Mouse (Mus musculus) retina, postnatal 7 days (tissue): ENCODE results near the gene Prkrip1.
"Not testable (repeated sequence)": the region's sequence is repeated elsewhere in the genome, so short reads cannot be mapped to it uniquely, and the experiment has no call there.

Source experiments
- DNase-seq: peaks from one replicate; pipeline ENCODE4 v3.0.0-alpha.2; 2012; ENCODE audit warnings: low read depth, low spot score

The Prkrip1 gene

DNA sequence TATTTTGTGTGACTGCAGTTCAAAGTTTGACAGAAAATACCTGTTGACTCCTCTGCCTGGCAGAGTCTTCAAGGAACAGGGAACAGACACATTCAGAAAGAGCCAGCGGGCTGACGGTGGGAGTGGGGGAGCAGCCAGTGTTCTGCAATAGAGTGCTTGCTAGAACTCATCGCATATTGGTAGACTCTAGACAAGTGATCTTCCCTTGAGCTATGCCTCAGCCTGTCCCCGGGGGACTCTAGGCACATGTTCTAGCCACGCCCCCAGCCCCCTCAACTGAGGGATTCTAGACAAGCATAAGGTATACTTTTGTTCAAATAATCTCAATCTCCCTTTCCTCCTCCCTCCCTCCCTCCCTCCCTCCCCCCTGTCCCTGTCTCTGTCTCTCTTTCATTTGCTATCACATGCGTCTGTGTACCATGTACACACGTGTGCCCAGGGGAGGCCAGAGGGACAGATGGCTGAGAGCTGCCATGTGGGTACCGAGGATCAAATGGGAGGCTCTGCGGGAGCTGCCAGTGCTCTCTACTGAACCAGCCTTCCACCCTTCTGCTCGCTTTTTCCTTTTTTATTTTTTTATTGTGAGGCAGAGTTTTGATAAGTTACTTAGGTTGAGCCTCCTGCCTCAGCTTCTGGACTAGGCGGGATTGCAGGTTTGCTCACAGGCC, 34.8 kb downstream of the Prkrip1 start:
- no peak for DNase-seq

DNA sequence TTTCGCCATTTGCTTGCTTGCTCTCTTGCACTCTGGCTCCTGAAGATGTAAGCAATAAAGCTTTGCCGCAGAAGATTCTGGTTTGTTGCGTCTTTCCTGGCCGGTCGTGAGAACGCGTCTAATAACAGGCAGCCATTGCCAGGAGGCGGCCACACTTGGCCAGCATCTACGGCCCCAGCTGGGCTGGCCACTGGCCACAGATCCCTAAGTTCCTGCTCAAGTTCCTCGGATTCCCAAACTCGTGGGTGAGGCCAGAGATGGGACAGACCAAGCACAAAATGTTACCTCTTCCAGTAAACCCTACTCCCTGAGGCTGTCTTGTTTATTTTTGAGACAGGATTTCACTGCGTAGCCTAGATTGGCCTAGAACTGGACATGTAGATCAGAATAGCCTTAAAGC, 38.7 kb downstream of the Prkrip1 start:
- DNase-seq, result not testable (repeated sequence)

DNA sequence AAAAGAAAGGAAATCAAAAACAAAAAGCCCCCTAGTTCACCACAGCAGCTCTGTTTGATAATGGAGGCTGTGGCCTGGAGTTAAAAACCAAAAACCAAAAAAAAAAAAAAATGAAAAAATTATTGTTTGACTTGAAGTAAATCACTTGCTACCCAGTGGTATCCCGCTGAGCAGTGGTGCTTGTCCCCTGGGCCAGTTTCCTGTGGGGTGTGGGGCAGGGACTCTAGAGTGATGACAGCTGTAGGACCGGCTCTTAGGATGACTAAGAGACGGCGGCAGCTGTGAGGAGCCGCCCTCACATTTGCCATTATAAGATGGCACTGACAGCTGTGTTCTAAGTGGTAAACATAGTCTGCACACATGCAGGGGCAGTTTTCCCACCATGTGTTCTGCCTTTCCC, 43.4 kb downstream of the Prkrip1 start:
- DNase-seq, result no peak

DNA sequence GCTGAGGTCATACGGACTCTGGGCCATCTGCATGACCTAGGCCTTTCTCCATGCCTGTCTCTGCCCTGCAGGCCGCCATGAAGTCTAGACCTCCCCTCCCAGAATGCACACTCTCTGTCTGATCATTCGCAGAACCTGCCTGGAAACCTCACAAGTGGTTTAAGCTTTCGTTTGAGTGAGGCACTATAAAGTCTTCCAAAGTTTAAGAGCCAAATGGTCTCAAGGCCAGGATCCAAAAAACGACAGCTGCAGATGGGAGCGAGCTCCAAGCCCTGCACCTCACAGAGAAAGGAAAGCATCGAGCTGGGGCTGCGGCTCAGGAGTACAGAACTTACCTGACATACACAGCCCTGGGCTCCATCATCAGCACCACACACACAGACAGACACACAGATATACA, 46.4 kb downstream of the Prkrip1 start:
- no peak for DNase-seq

DNA sequence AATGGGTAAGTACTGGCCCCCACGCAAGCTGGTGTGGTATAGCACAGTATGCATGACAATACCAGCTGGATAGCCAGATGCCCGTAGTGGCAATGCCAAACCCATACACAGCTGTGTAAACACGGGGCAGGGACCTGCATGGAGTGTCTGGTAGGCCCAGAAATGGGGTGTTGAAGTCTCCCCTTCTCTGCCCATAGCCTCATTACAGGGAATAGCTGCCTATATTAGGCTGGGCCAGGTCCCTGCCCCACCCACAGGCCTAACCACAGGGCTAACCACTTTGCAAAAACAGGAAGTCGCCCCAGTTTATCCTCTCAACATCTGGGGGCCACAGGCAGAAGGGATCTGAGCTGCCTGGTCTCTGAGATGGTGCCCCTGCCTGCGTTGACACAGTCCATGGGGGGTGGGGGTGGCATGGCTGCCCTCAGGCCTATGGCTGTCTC, 49.6 kb downstream of the Prkrip1 start:
- not testable (repeated sequence) for DNase-seq

DNA sequence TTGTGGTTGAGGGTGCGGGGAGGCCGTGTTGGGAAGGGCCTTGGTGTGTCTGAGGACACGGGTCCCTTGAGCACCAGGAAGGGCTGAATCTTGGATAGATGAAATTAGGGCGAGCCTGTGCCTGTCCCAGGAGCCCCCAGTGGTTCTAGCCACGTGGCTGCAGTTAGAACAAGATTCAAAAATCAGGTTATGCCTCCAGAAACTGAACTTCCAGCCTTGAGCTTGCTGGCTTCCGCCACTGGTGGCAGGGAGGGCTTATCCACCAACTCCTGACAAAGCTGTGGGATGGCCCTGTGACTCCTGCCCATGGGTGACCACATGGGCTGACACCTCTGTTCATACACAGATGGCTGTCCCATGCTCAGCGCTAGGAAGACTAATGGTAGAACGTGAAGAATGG, 51.1 kb downstream of the Prkrip1 start:
- DNase-seq, result no peak

DNA sequence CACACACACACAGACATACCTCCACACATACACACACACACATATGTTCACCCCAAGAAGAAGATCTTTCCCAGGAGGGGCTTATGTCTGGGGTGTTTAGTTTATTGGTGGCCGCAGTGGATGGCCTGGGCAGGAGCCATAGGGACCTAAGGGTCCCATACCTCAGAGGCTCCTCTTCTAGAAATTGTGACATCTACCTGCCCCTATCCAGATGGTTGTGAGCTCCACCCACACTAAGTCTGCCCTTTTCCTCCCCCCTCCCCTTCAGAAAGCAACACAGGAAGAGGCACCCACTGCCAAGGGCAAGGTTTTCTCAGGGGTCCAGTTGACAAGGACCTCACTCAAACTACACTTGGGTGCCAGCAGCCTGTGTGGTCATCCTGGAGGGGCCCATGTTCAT, 51.8 kb downstream of the Prkrip1 start:
- no peak for DNase-seq

DNA sequence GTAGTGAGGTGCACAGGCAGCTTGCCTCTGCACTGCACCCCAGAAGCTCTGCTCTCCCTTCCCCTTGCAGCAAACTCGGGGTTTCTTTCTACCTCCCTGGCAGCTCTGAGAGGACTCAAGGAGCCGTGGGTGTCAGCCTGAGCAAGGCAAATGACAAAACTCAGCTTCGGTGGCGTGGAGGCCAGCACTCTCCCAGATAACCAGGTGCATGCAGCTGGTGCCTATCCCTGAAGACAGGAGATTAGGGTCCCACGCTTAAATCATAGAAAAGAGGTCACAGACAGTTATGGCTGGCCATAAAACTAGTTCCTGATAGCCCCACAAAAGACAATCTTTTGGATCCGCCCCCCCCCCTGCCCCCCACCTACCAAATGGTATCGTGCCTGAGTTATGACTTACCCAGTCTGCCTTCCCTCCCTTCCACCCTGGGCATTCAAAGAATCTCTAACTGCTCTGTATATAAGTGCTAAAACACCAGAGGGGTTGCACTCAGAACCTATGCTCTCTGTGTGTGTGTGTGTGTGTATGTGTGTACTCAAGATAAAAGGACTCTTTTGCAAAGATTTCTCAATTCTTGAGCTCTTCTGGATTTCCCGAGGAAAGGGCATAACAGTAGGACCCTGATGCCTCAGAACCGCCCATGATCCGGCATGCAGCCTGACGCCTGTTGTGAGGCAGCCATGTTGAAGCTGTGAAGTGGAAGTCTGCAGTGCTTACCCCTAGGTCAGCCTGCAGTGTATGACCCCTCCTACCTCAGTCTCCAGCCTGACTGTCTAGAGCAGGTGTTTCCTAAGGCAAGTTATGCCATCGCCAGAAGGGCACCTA, 53.9 kb downstream of the Prkrip1 start:
- no peak for DNase-seq

DNA sequence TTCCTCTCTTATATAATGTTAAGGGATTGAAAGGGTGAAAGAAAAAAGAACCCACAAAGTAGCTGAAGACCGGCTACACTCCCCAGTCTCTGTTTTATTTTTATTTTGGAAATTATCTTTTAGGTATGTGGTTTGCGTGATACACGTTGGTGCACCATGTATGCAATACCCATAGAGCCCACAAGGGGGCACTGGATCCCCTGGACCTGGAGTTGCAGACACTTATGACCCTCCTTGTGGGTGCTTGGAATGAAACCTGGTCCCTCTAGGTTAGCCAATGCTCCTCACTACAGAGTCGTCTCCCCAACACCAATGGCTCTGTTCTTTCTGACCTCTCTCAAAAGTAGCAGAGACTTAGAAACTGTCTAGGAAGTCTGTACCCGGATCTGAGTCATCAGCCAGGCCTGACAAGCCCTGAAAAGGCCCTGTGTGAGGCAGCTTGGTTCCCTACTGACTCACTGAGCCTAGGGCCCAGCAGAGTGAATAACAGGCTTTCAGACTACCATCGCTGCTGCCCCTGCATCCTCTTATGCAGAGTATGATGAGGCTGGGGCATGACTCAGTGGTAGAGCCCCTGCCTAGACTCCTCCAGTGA, 55.5 kb downstream of the Prkrip1 start:
- no peak for DNase-seq

DNA sequence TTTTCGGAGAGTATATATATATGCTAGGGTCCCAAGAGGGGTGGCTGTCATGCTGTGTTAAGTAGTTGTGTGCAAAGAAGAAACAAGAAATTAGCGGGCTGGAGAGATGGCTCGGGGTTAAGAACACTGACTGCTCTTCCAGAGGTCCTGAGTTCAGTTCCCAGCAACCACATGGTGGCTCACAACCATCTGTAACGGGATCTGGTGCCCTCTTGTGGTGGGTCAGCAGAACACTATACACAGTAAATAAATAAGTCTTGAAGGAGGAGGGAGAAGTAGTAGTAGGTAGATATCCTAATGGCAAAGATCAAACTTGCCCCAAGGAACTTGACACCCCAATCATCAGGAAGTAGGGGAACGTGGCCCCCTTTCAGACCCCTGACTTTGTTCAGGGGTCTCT, 56.0 kb downstream of the Prkrip1 start:
- DNase-seq, result no peak

DNA sequence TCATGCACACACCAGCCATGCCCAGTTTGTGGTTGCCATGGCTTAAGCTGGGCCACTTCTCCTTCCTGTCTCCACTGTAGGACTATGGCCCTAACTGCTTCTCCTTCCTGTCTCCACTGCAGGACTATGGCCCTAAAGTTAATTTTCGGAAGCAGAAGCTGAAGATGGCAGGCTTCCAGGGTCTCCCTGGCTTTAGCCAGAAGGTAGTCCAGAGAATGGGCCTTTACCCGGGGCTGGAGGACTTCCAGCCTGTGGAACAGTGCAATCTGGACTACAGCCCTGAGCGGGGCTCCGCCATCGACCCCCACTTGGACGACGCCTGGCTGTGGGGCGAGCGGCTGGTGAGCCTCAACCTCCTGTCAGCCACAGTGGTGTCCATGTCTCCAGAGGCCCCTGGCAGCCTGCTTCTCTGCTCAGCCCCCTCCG, 58.7 kb downstream of the Prkrip1 start:
- DNase-seq, result no peak

DNA sequence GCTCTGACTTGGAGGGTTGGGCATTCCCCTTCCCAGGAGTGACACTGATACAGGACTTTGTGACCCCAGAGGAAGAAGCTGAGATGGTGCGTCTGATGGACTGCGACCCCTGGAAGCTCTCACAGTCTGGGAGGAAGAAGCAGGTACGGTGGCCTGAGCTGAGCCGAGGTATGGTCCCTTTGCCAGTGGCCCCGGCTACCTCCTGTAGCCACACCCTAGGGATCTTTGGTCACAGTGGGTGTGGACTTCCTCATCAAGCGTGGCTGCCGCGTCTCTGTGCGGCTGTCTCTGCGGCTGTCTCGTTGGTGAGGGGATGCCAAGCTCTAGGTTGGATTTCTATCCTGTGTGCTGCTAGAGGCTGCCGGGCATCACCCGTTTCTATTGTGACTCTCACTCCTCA, 59.4 kb downstream of the Prkrip1 start:
- no peak for DNase-seq

DNA sequence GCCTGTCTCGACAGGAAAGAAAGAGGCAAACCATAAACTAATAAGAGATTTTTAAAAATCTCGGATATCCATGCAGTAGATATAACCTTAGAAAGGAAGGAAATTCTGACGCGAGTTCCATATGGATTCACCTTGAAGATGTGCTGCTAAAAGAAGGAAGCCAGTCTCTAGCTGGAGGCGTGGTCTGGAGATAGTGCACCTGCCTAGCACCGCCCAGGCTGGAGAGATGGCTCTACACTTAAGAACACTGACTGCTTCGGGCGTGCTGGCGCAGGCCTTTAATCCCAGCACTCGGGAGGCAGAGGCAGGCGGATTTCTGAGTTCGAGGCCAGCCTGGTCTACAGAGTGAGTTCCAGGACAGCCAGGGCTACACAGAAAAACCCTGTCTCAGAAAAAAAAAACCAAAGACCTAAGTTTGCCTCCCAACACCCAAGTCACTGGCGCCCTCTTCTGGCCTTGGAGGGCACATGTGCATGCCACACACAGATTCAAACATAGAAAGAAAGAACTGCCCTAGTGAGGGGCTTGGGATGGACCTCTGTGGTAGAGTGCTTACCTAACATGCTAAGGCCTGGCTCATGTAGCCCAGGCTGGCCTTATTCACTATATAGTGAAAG, 61.0 kb downstream of the Prkrip1 start:
- peak; percentile 29 for DNase-seq

DNA sequence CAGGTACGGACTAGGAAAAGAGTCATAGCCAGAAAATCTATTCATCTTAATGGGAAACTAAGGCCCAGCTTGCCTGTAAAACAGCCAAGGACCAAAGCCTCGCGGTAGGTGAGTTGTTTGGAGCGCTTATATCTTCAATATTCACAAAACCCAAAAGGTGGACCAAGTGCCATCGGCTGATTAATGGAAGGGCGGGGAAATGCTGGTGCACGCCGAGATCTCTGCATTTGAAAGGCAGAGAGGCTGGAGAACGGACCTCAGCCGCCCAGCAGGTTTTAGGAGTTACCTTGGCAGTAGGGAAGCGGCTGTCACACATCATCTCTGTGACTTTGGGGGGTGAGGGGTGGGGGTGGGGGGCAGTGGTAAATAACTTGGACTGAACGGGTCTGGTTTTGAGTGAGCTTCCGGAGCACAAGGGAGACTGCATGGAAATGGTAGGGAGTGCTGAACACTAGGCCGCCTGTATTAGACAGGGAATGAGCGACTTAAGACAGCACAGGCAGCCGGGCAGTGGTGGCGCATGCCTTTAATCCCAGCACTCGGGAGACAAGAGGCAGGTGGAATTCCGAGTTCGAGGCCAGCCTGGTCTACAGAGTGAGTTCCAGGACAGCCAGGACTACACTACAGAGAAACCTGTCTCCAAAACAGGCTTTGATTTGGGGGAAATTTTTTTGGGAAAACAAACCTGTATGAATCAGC, 62.3 kb downstream of the Prkrip1 start:
- no peak for DNase-seq

DNA sequence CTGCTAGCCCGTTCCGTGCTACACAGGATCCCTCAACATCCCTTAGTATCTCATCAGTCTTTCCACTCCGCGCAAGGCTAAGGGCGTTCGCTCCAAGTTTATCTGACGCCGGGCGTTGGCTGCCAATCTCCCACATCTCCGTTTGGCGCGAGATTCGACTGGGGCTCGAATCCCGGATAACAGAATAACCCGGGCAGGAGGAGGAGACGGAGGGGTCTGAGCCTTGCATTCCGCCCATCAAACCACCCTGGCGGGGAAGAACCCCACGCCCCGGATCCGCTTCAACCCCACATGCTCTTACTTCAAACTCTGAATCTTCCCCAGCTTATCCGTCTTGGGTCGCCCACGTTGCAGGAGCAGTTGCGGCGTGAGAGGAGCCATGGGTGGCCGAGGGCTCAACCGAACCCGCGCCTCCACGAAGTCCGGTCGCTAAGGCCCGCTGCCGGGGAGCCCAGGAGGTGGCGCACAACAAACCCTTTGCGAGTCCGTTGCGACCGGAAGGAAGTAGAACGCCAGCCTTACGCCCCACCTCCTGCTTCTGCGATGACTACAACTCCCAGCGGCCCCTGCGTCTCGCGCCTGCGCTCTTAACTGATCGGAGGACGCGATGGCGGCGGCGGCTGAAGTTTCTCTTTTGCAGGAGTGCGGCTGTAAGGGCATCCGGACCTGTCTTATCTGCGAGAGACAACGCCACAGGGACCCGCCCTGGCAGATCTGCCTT, 63.0 kb downstream of the Prkrip1 start, which contains the start of the genes Lrwd1 and Alkbh4:
Lrwd1 (minus strand) TSS at position 504 of the 721 bp plus-strand sequence.
Alkbh4 (plus strand) TSS at position 576 of the 721 bp plus-strand sequence.
- peak; percentile 90 for DNase-seq
